ENCODE assay signal across 16 mouse cellular contexts in the genomic region with DNA sequence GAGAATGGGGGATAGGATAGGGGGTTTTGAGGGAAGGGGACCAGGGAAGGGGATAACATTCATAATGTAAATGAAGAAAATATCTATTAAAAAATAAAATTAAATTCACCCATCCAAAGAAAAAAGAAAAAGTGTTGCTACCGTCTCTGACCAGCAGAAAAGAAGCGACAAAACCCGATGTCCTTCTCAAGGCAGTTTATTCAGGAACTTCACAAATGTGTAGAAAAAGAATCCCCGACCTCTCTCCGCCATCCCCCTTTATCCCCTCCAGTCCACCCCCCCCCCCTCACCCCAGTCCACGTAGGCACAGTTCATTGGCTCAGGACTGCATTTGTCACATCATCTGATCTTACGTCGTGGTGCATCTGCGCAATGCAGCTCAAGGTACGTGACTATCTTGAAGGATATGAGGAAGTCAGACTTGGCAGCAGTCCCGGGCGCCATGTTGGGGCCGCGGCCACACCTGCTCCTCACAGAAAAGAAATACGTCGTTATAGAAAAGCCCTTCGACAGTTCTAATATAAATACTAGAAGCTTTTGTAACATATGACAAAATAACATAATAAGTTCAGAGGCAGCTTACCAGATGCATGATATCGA.
"Had no signal": no experiment of that assay in that cellular context is flagged by ENCODE, and none has a peak within 500 bp of the region (broad histone marks: within the 10 kb centered on the region; RNA-seq: fewer than 3 reads in every experiment).

No protein-coding gene starts in this region.

- H3K4me3 ChIP-seq: midbrain, embryonic 10.5 days; midbrain, embryonic 12.5 days; neural tube, embryonic 12.5 days; stomach, embryonic 15.5 days had no signal

- H3K27ac ChIP-seq: liver, embryonic 14.5 days; midbrain, embryonic 10.5 days; midbrain, embryonic 12.5 days; neural tube, embryonic 12.5 days; stomach, embryonic 15.5 days; stomach, postnatal 0 days had no signal

- H3K36me3 ChIP-seq: midbrain, embryonic 10.5 days; midbrain, embryonic 12.5 days; neural tube, embryonic 12.5 days; stomach, embryonic 15.5 days had no signal

- DNase-seq: lung, adult 18-20 months; lung, embryonic 14.5 days; lung, postnatal 10 days; lung, postnatal 4 days; midbrain, embryonic 14.5 days; right cerebral cortex, adult 18-20 months; right cerebral cortex, postnatal 25 days; thymus, adult 18-20 months; thymus, postnatal 14 days; thymus, postnatal 36 days had no signal

- H3K27me3 ChIP-seq: neural tube, embryonic 12.5 days; stomach, embryonic 15.5 days had no signal

- H3K4me1 ChIP-seq: stomach, embryonic 15.5 days had no signal
